Mouse (Mus musculus) heart, embryonic 12.5 days (tissue): ENCODE results near the gene Wfdc3. TPM values are rescaled to one million over a fixed set of nuclear protein-coding genes. Genes with fewer than 3 reads are reported as not detected.

ENCODE experiments used
- ATAC-seq: fragments of 200-750 bp; cut with Nextera tagmentation; 2 replicates; pipeline ENCODE4 v1.8.0; 2017; ENCODE audit warnings: moderate TSS enrichment, moderate library complexity; ENCODE audit not compliant: insufficient number of reproducible peaks, low FRiP score
- H3K27ac ChIP-seq: fragments of 300-500 bp; sonication (generic); 2 replicates; pipeline ENCODE4 v1.5.1; 2016; ENCODE audit warnings: mild to moderate bottlenecking, moderate library complexity; ENCODE audit not compliant: poor library complexity, severe bottlenecking
- H3K27me3 ChIP-seq: fragments of 300-500 bp; sonication (generic); replicated peaks from 2 replicates; pipeline ENCODE4 v1.6.1; 2016; ENCODE audit warnings: mild to moderate bottlenecking, moderate library complexity
- H3K36me3 ChIP-seq: fragments of 300-500 bp; sonication (generic); 2 replicates; pipeline ENCODE4 v1.6.1; 2016; ENCODE audit warnings: mild to moderate bottlenecking, moderate library complexity
- H3K4me1 ChIP-seq: fragments of 300-500 bp; sonication (generic); replicated peaks from 2 replicates; pipeline ENCODE4 v1.6.1; 2016; ENCODE audit warnings: mild to moderate bottlenecking
- H3K4me2 ChIP-seq: fragments of 300-500 bp; sonication (generic); 2 replicates; pipeline ENCODE4 v1.6.1; 2016; ENCODE audit warnings: mild to moderate bottlenecking, moderate library complexity
- H3K4me3 ChIP-seq: fragments of 300-500 bp; sonication (generic); 2 replicates; pipeline ENCODE4 v1.5.1; 2016; ENCODE audit warnings: mild to moderate bottlenecking
- H3K9ac ChIP-seq: fragments of 300-500 bp; sonication (generic); 2 replicates; pipeline ENCODE4 v1.6.1; 2016; ENCODE audit warnings: mild to moderate bottlenecking, moderate library complexity
- H3K9me3 ChIP-seq: fragments of 300-500 bp; sonication (generic); replicated peaks from 2 replicates; pipeline ENCODE4 v1.6.1; 2016; ENCODE audit warnings: mild to moderate bottlenecking, moderate library complexity
- WGBS: fragments of 180-500 bp; shearing (Covaris S2); methylation state at CpG from one replicate; pipeline ENCODE4 v1.1.7; 2016; 5-methylcytosine and 5-hydroxymethylcytosine counted together
- polyA plus RNA-seq: library from polyadenylated mRNA; unstranded; fragments of >200 nt; fragmentation: Nextera tagmentation; extraction: Ambion mirVana; gene quantifications from 2 replicates; pipeline ENCODE4 v1.2.1, GENCODE M21; 2016

The Wfdc3 gene
- polyA plus RNA-seq, 1 experiment from 2014 or later = 0.32 TPM

DNA sequence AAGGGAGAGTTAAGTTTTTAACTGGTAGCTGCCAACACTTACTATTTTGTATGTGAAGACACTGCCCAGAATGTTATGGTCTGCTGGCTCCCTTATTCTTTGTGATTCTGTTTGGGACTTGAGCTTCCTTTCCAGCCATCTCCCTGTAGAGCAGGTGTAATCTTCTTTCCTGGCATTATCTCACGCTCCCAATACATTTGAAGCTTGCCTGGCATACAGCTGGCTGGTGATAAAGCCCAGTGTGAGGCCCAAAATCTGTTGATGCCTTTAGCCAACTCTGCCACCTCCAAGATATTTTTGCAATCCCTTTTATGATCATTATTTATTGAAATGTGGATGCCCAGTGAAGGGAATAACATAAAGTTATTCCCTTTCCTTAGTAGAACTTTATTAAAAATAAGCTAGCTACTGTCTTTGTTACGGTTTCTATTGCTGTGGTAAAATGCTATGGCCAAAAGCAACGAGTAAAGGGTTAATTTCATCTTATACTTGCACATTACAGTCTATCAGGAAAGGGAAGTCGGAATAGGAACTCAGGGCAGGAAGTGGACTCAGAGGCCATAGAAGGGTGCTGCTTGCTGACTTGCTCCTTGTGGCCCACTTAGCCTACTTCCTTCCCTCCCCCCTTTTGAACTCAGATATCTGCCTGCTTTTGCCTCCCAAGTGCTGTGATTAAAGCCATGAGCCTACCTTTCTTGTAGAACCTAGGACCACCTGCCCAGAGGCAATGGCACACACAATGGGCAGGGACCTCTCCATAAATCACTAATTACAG lies 14.5 kb upstream of the Wfdc3 start:
- Histone ChIP-seq H3K4me3 (no peak overlapping the region), H3K4me2 (no peak overlapping the region), H3K4me1 (peaks cover 25% of the 10 kb centered on the region), H3K27me3 (no peaks in the 10 kb centered on the region), H3K9ac (no peak overlapping the region), H3K27ac (peak overlapping the region; percentile 36; the same call in 1 of the 2 replicates), H3K36me3 (peaks cover 93% of the 10 kb centered on the region), H3K9me3 (no peaks in the 10 kb centered on the region)
- ATAC-seq = no peak
- WGBS = 78% methylated on average over 4 of the region's 4 CpGs

- Histone ChIP-seq H3K4me1 (peaks cover 38% of the 10 kb centered on the region), H3K4me2 (no peak overlapping the region), H3K9ac (no peak overlapping the region), H3K36me3 (peaks cover 99% of the 10 kb centered on the region), H3K27me3 (no peaks in the 10 kb centered on the region), H3K4me3 (no peak overlapping the region), H3K9me3 (no peaks in the 10 kb centered on the region), H3K27ac (no peak overlapping the region)
- 53% methylated on average over 1 of the region's 1 CpGs for WGBS
- ATAC-seq = peak; percentile 72
These were observed 13.0 kb upstream of the Wfdc3 start for GRCm38 (mm10) chr2:164758692-164759091.

DNA sequence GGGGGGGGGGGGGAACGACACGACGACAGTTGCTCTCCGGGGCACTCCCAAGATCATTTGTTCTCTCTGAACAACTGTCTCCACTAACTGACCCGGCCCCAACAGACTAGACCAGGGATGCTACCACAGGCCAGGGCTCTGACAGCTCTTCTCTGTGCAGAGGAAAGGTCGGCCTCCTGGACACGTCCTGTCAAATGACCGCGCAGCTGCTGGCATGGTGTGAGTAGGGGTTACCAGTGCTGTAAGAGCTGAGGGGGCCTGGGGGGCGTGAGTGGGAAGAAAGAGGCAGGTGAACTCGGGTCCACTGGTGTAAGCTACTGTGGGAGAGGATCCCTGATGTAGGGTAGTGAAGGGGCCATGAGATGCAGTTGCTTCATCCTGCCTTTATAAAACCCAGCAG lies 12.1 kb upstream of the Wfdc3 start:
- ATAC-seq = no peak
- Histone ChIP-seq H3K4me1 (peaks cover 40% of the 10 kb centered on the region), H3K4me2 (no peak overlapping the region), H3K9me3 (no peaks in the 10 kb centered on the region), H3K9ac (no peak overlapping the region), H3K27ac (no peak overlapping the region), H3K4me3 (no peak overlapping the region), H3K27me3 (no peaks in the 10 kb centered on the region), H3K36me3 (peaks cover 99% of the 10 kb centered on the region)
- WGBS = 90% methylated on average over 11 of the region's 11 CpGs

- Histone ChIP-seq H3K27me3 (no peaks in the 10 kb centered on the region), H3K9me3 (no peaks in the 10 kb centered on the region), H3K9ac (peak overlapping the region; percentile 48; the same call in 1 of the 2 replicates), H3K27ac (peak overlapping the region; percentile 94), H3K36me3 (peaks cover 99% of the 10 kb centered on the region), H3K4me2 (peak overlapping the region; percentile 31), H3K4me1 (peaks cover 25% of the 10 kb centered on the region), H3K4me3 (no peak overlapping the region)
- peak; percentile 62; the same call in 1 of the 2 replicates for ATAC-seq
- 56% methylated on average over 2 of the region's 2 CpGs for WGBS
These were observed 9.1 kb upstream of the Wfdc3 start for GRCm38 (mm10) chr2:164754800-164755199.

DNA sequence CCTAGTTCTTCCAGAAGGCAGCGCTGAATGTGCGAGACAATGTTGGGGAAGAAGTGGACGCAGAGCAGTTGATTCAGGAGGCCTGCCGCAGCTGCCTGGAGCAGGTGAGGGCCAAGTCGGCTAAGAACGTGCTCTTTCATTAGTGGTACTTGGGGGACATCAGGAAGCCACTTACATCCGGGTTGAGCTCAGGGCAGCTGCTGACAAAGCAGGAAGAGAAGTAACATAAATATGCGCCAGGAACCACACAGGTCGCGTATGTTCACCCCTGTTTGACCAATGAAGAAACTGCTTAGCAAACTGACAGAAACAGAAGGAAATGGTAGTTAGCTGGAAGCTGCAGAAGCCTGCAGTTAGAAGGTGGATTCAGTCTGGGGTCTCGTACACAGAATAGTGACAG lies 8.4 kb upstream of the Wfdc3 start:
- Histone ChIP-seq H3K9me3 (no peaks in the 10 kb centered on the region), H3K4me1 (peaks cover 25% of the 10 kb centered on the region), H3K27me3 (no peaks in the 10 kb centered on the region), H3K4me3 (no peak overlapping the region), H3K9ac (peak overlapping the region; percentile 28), H3K36me3 (peaks cover 97% of the 10 kb centered on the region), H3K4me2 (no peak overlapping the region), H3K27ac (peak overlapping the region; percentile 94)
- WGBS = 79% methylated on average over 11 of the region's 11 CpGs
- no peak for ATAC-seq

DNA sequence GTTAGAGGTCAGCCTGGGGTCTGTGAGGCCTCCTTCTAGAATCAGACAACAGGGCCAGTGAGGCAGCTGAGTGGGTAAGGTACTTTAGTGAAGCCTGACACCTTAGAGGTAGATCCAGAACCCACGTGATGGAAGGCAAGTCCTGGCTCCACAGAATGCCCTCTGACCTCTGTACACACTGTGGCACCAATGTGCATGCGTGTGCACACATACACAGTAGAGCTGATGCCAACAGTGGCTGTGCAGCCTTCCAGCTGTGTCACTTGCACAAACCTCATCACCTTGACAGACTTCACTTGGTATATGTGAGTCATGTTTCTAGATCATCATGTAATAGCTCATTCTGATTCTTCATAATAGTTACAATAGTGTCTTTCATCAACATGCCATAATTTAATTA lies 6.7 kb upstream of the Wfdc3 start:
- Histone ChIP-seq H3K9ac (no peak overlapping the region), H3K27me3 (no peaks in the 10 kb centered on the region), H3K4me3 (no peak overlapping the region), H3K9me3 (no peaks in the 10 kb centered on the region), H3K4me2 (no peak overlapping the region), H3K36me3 (peaks cover 96% of the 10 kb centered on the region), H3K4me1 (peaks cover 37% of the 10 kb centered on the region), H3K27ac (no peak overlapping the region)
- ATAC-seq = no peak
- WGBS = 94% methylated on average over 2 of the region's 2 CpGs

DNA sequence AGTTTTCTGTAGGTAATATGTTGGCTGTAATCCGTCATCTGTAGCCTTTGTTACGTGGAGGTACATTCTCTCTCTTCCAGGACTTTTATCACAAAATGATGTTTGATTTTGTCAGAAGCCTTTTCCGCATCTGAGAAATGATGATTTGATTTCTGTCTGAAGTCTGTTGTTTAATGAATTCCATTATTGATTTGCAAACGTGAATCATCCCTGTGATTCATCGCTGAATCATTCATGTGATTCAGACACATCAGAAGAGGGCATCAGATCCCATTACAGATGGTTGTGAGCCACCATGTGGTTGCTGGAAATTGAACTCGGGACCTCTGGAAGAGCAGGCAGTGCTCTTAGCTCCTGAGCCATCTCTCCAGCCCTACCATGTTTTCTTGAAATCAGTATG lies 3.3 kb upstream of the Wfdc3 start:
- 89% methylated on average over 6 of the region's 6 CpGs for WGBS
- no peaks in the 10 kb centered on the region for H3K9me3 ChIP-seq
- no peak overlapping the region for H3K9ac ChIP-seq
- peaks cover 63% of the 10 kb centered on the region for H3K36me3 ChIP-seq
- H3K4me2 ChIP-seq = no peak overlapping the region
- no peak for ATAC-seq
- H3K27me3 ChIP-seq = no peaks in the 10 kb centered on the region
- no peak overlapping the region for H3K27ac ChIP-seq
- H3K4me3 ChIP-seq = no peak overlapping the region
- H3K4me1 ChIP-seq = peaks cover 32% of the 10 kb centered on the region

DNA sequence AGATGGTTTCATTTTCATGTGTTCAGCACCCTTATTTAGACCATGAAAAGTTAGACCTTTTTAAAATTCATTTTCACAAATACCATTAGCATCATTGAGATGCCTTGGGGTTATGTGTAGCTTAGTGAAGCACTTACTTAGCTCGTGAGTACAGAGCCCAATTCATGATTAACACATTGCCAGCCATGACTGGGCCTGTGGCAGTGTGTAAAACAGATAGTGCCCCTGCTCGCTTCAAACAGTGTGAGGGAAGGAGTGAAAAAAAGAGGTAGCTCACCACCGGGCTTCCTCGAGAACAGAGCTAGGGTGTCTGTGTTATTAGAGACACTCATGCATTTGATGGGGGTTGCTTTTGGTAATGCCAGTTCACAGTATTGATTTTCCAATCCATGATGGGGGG lies 2.5 kb upstream of the Wfdc3 start:
- Histone ChIP-seq H3K9me3 (no peaks in the 10 kb centered on the region), H3K4me3 (no peak overlapping the region), H3K27ac (no peak overlapping the region), H3K36me3 (peaks cover 55% of the 10 kb centered on the region), H3K4me1 (peaks cover 27% of the 10 kb centered on the region), H3K27me3 (no peaks in the 10 kb centered on the region), H3K9ac (no peak overlapping the region), H3K4me2 (no peak overlapping the region)
- 79% methylated on average over 4 of the region's 4 CpGs for WGBS
- no peak for ATAC-seq

GRCm38 (mm10) chr2:164746693-164747092 lies 962 bp upstream of the Wfdc3 start:
- H3K4me2 ChIP-seq = peak overlapping the region; percentile 93
- peak overlapping the region; percentile 84 for H3K27ac ChIP-seq
- peak overlapping the region; percentile 97 for H3K4me3 ChIP-seq
- H3K4me1 ChIP-seq = peaks cover 27% of the 10 kb centered on the region
- WGBS = 32% methylated on average over 8 of the region's 8 CpGs
- ATAC-seq = no peak
- no peaks in the 10 kb centered on the region for H3K27me3 ChIP-seq
- peak overlapping the region; percentile 98 for H3K9ac ChIP-seq
- H3K9me3 ChIP-seq = no peaks in the 10 kb centered on the region
- H3K36me3 ChIP-seq = peaks cover 41% of the 10 kb centered on the region

DNA sequence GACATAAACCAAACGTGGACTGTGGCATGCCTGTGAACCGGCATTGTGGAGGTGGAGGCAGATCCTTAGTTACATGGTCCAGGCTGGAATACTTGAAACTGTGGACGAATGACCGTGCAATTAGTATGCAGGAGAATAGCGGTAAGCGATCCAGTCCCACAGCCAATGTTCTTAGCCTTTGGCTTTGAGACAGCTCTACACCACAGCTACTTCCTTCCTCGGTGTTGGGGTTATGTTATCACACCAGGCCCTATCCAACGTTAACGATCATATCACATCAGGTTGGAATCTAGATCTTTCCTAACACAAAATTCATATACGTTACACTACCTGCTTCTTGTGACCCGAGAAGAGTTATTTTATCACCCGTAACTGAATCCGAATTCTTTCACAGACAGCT lies 744 bp downstream of the Wfdc3 start:
- Histone ChIP-seq H3K4me3 (peak overlapping the region; percentile 97), H3K27ac (no peak overlapping the region), H3K9me3 (no peaks in the 10 kb centered on the region), H3K9ac (peak overlapping the region; percentile 98), H3K36me3 (peaks cover 24% of the 10 kb centered on the region), H3K4me2 (peak overlapping the region; percentile 93), H3K27me3 (no peaks in the 10 kb centered on the region), H3K4me1 (peaks cover 27% of the 10 kb centered on the region)
- 64% methylated on average over 13 of the region's 13 CpGs for WGBS
- no peak for ATAC-seq

DNA sequence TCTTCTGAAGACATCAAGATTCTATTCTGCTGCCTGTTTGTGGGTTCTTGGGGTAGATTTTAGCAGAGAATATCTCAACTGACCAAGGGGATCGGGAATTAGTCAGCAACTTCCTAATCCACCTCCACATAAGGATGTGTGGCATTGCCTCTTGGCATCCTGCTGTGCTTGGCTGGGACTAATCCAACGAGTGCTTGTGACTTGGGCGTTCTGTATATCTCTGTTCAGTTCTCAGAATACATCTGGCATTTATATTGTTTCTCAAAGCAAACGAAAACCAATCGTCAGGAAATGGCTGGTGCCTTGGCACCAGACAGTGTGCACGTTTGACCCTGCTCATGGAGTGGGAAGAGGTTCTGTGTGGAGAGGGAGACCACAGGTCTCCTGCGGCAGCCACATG lies 5.9 kb downstream of the Wfdc3 start:
- Histone ChIP-seq H3K27me3 (0 out of 2 replicates have a peak, but pooled peaks cover 3% of the 10 kb centered on the region), H3K9me3 (no peaks in the 10 kb centered on the region), H3K36me3 (no peaks in the 10 kb centered on the region), H3K4me2 (no peak overlapping the region), H3K9ac (no peak overlapping the region), H3K27ac (no peak overlapping the region), H3K4me3 (no peak overlapping the region), H3K4me1 (peaks cover under 1% of the 10 kb centered on the region; the same call in 1 of the 2 replicates)
- WGBS = 54% methylated on average over 7 of the region's 7 CpGs
- ATAC-seq = no peak
